Mouse (Mus musculus): ENCODE measurements around the gene Ckm. TPM values are rescaled to one million over a fixed set of nuclear protein-coding genes. Genes with fewer than 3 reads are reported as not detected.

Gene Ckm
- polyA plus RNA-seq, 1 experiment from 2014 or later = 0.35 TPM

GRCm38 (mm10) chr7:19365376-19365775 lies 39.2 kb upstream of the Ckm start:
- WGBS = 80% methylated on average over 4 of the region's 4 CpGs
- H3K4me2 ChIP-seq (replicated peaks) = no peak overlapping the region
- H3K27ac ChIP-seq = no peak overlapping the region
- H3K9ac ChIP-seq = no peak overlapping the region
- H3K27me3 ChIP-seq (replicated peaks) = 0 out of 2 replicates have a peak, but pooled peaks cover 8% of the 10 kb centered on the region
- H3K36me3 ChIP-seq = no peaks in the 10 kb centered on the region
- H3K4me1 ChIP-seq = peaks cover 18% of the 10 kb centered on the region
- ATAC-seq (ENCODE audit: low FRiP score, low read depth) = no peak
- H3K4me3 ChIP-seq = no peak overlapping the region
- H3K9me3 ChIP-seq = no peaks in the 10 kb centered on the region

- Histone ChIP-seq H3K4me2 (replicated peaks) (no peak overlapping the region), H3K4me3 (no peak overlapping the region), H3K9ac (no peak overlapping the region), H3K9me3 (no peaks in the 10 kb centered on the region), H3K4me1 (peaks cover 4% of the 10 kb centered on the region; the same call in 1 of the 2 replicates), H3K27ac (no peak overlapping the region), H3K27me3 (replicated peaks) (0 out of 2 replicates have a peak, but pooled peaks cover 8% of the 10 kb centered on the region), H3K36me3 (no peaks in the 10 kb centered on the region)
- 24% methylated on average over 16 of the region's 16 CpGs for WGBS
- no peak for ATAC-seq (ENCODE audit: low FRiP score, low read depth)
Measured at GRCm38 (mm10) chr7:19368380-19368779, 36.2 kb upstream of the Ckm start.

GRCm38 (mm10) chr7:19369823-19370425 lies 34.7 kb upstream of the Ckm start:
- 0 out of 2 replicates have a peak, but pooled peaks cover 8% of the 10 kb centered on the region for H3K27me3 ChIP-seq (replicated peaks)
- H3K4me1 ChIP-seq = peaks cover 4% of the 10 kb centered on the region; the same call in 1 of the 2 replicates
- peak; percentile 76 for ATAC-seq (ENCODE audit: low FRiP score, low read depth)
- H3K4me3 ChIP-seq = peak overlapping the region; percentile 38
- H3K27ac ChIP-seq = no peak overlapping the region
- H3K9me3 ChIP-seq = no peaks in the 10 kb centered on the region
- peak overlapping the region; percentile 62 for H3K9ac ChIP-seq
- H3K36me3 ChIP-seq = no peaks in the 10 kb centered on the region
- peak overlapping the region; percentile 74 for H3K4me2 ChIP-seq (replicated peaks)
- 10% methylated on average over 46 of the region's 46 CpGs for WGBS

- WGBS = 83% methylated on average over 2 of the region's 2 CpGs
Measured at GRCm38 (mm10) chr7:19373367-19373766, 31.2 kb upstream of the Ckm start.

GRCm38 (mm10) chr7:19375368-19375767 lies 29.2 kb upstream of the Ckm start:
- WGBS = 74% methylated on average over 18 of the region's 18 CpGs
- no peak overlapping the region for H3K9ac ChIP-seq
- no peak overlapping the region for H3K4me2 ChIP-seq (replicated peaks)
- H3K36me3 ChIP-seq = peaks cover 5% of the 10 kb centered on the region
- H3K9me3 ChIP-seq = no peaks in the 10 kb centered on the region
- H3K4me3 ChIP-seq = no peak overlapping the region
- H3K27me3 ChIP-seq (replicated peaks) = no peaks in the 10 kb centered on the region
- no peaks in the 10 kb centered on the region for H3K4me1 ChIP-seq
- no peak for ATAC-seq (ENCODE audit: low FRiP score, low read depth)
- no peak overlapping the region for H3K27ac ChIP-seq

More at GRCm38 (mm10) chr7:19373367-19373766, 31.2 kb upstream of the Ckm start:
- H3K9ac ChIP-seq = no peak overlapping the region
- H3K4me3 ChIP-seq = no peak overlapping the region
- H3K9me3 ChIP-seq = no peaks in the 10 kb centered on the region
- no peak overlapping the region for H3K4me2 ChIP-seq (replicated peaks)
- H3K36me3 ChIP-seq = peaks cover 5% of the 10 kb centered on the region
- H3K4me1 ChIP-seq = peaks cover 4% of the 10 kb centered on the region; the same call in 1 of the 2 replicates
- 0 out of 2 replicates have a peak, but pooled peaks cover 8% of the 10 kb centered on the region for H3K27me3 ChIP-seq (replicated peaks)
- no peak overlapping the region for H3K27ac ChIP-seq
- ATAC-seq (ENCODE audit: low FRiP score, low read depth) = no peak

- ATAC-seq (ENCODE audit: low FRiP score, low read depth) = no peak
- Histone ChIP-seq H3K9ac (no peak overlapping the region), H3K4me2 (replicated peaks) (no peak overlapping the region), H3K4me3 (no peak overlapping the region), H3K9me3 (no peaks in the 10 kb centered on the region), H3K27ac (no peak overlapping the region), H3K27me3 (replicated peaks) (no peaks in the 10 kb centered on the region), H3K36me3 (peaks cover 5% of the 10 kb centered on the region), H3K4me1 (no peaks in the 10 kb centered on the region)
- WGBS = 91% methylated on average over 4 of the region's 4 CpGs
Measured at GRCm38 (mm10) chr7:19376019-19376418, 28.6 kb upstream of the Ckm start.

GRCm38 (mm10) chr7:19378049-19378448 lies 26.5 kb upstream of the Ckm start:
- Histone ChIP-seq H3K9ac (no peak overlapping the region), H3K4me3 (no peak overlapping the region), H3K27ac (no peak overlapping the region), H3K27me3 (replicated peaks) (no peaks in the 10 kb centered on the region), H3K9me3 (no peaks in the 10 kb centered on the region), H3K36me3 (peaks cover 5% of the 10 kb centered on the region), H3K4me1 (peaks cover 8% of the 10 kb centered on the region), H3K4me2 (replicated peaks) (no peak overlapping the region)
- 78% methylated on average over 8 of the region's 8 CpGs for WGBS
- ATAC-seq (ENCODE audit: low FRiP score, low read depth) = no peak

- Histone ChIP-seq H3K4me3 (peak within 1 kb of the TSS; percentile 94), H3K4me1 (peaks cover 18% of the 10 kb centered on the region), H3K27ac (no peak within 1 kb of the TSS), H3K4me2 (replicated peaks) (peak within 1 kb of the TSS; percentile 75), H3K27me3 (replicated peaks) (no peaks in the 10 kb centered on the region), H3K9ac (peak within 1 kb of the TSS; percentile 87), H3K9me3 (no peaks in the 10 kb centered on the region), H3K36me3 (peaks cover 30% of the 10 kb centered on the region)
- ATAC-seq (ENCODE audit: low FRiP score, low read depth) = peak; percentile 95
- WGBS = 6% methylated on average over 48 of the region's 48 CpGs
Measured at GRCm38 (mm10) chr7:19381377-19382165, 23.0 kb upstream of the Ckm start, which contains the start of gene Ercc2. TSS of gene Ercc2 (plus strand) at chr7:19382010.

- no peaks in the 10 kb centered on the region for H3K27me3 ChIP-seq (replicated peaks)
- peak overlapping the region; percentile 87 for H3K9ac ChIP-seq
- WGBS = 1% methylated on average over 32 of the region's 37 CpGs
- H3K4me3 ChIP-seq = peak overlapping the region; percentile 94
- H3K27ac ChIP-seq = no peak overlapping the region
- H3K9me3 ChIP-seq = no peaks in the 10 kb centered on the region
- H3K4me2 ChIP-seq (replicated peaks) = peak overlapping the region; percentile 75
- peaks cover 18% of the 10 kb centered on the region for H3K4me1 ChIP-seq
- peak; percentile 54 for ATAC-seq (ENCODE audit: low FRiP score, low read depth)
- H3K36me3 ChIP-seq = peaks cover 36% of the 10 kb centered on the region
Measured at GRCm38 (mm10) chr7:19382166-19382541, 22.4 kb upstream of the Ckm start.

GRCm38 (mm10) chr7:19383708-19384107 lies 20.9 kb upstream of the Ckm start:
- ATAC-seq (ENCODE audit: low FRiP score, low read depth) = no peak
- H3K4me2 ChIP-seq (replicated peaks) = 0 out of 2 replicates have a peak overlapping the region, but pooled peaks have one; percentile 75
- H3K36me3 ChIP-seq = peaks cover 50% of the 10 kb centered on the region
- H3K27ac ChIP-seq = no peak overlapping the region
- H3K4me1 ChIP-seq = peaks cover 20% of the 10 kb centered on the region
- no peaks in the 10 kb centered on the region for H3K9me3 ChIP-seq
- no peak overlapping the region for H3K4me3 ChIP-seq
- 91% methylated on average over 9 of the region's 9 CpGs for WGBS
- no peaks in the 10 kb centered on the region for H3K27me3 ChIP-seq (replicated peaks)
- no peak overlapping the region for H3K9ac ChIP-seq

- Histone ChIP-seq H3K27me3 (replicated peaks) (no peaks in the 10 kb centered on the region), H3K9me3 (no peaks in the 10 kb centered on the region), H3K4me3 (no peak overlapping the region), H3K27ac (no peak overlapping the region), H3K4me1 (peaks cover 7% of the 10 kb centered on the region), H3K36me3 (peaks cover 98% of the 10 kb centered on the region), H3K4me2 (replicated peaks) (no peak overlapping the region), H3K9ac (0 out of 2 replicates have a peak overlapping the region, but pooled peaks have one; percentile 21)
- WGBS = 68% methylated on average over 10 of the region's 10 CpGs
- peak; percentile 50; the same call in 1 of the 2 replicates for ATAC-seq (ENCODE audit: low FRiP score, low read depth)
Measured at GRCm38 (mm10) chr7:19388699-19389413, 15.7 kb upstream of the Ckm start.

- Histone ChIP-seq H3K9ac (no peak overlapping the region), H3K36me3 (peaks cover 63% of the 10 kb centered on the region)
Measured at GRCm38 (mm10) chr7:19394484-19394883, 10.1 kb upstream of the Ckm start.

More at GRCm38 (mm10) chr7:19394484-19394883, 10.1 kb upstream of the Ckm start:
- peaks cover 5% of the 10 kb centered on the region; the same call in 1 of the 2 replicates for H3K4me1 ChIP-seq
- H3K4me3 ChIP-seq = no peak overlapping the region
- peaks cover 7% of the 10 kb centered on the region for H3K27me3 ChIP-seq (replicated peaks)
- H3K9me3 ChIP-seq = no peaks in the 10 kb centered on the region
- no peak overlapping the region for H3K4me2 ChIP-seq (replicated peaks)
- no peak overlapping the region for H3K27ac ChIP-seq
- WGBS = 93% methylated on average over 8 of the region's 8 CpGs
- no peak for ATAC-seq (ENCODE audit: low FRiP score, low read depth)
